Mouse (Mus musculus) embryonic facial prominence, embryonic 11.5 days (tissue): ENCODE data around the gene Il17ra. TPM values are rescaled to one million over a fixed set of nuclear protein-coding genes. Genes with fewer than 3 reads are reported as not detected.

Experiments used
- ATAC-seq: fragments of 200-750 bp; cut with Nextera tagmentation; replicated peaks from 2 replicates; pipeline ENCODE4 v1.8.0; 2017; ENCODE audit warnings: low read depth; ENCODE audit not compliant: insufficient number of reproducible peaks, low FRiP score, low TSS enrichment
- DNase-seq: peaks from one replicate; pipeline ENCODE4 v3.0.0-alpha.2; 2015; ENCODE audit warnings: low spot score
- H3K27ac ChIP-seq: fragments of 300-500 bp; sonication (generic); replicated peaks from 2 replicates; pipeline ENCODE4 v1.5.1; 2014; ENCODE audit warnings: mild to moderate bottlenecking, low read depth, low read length, control low read depth
- H3K27me3 ChIP-seq: fragments of 300-500 bp; sonication (generic); 2 replicates; pipeline ENCODE4 v1.6.1; 2014; ENCODE audit warnings: mild to moderate bottlenecking, low read length, moderate library complexity, mixed read lengths; ENCODE audit not compliant: control insufficient read depth, insufficient read depth
- H3K36me3 ChIP-seq: fragments of 300-500 bp; sonication (generic); replicated peaks from 2 replicates; pipeline ENCODE4 v1.6.1; 2014; ENCODE audit warnings: low read depth, mild to moderate bottlenecking, low read length, moderate library complexity, mixed read lengths; ENCODE audit not compliant: control insufficient read depth, insufficient read depth
- H3K4me1 ChIP-seq: fragments of 300-500 bp; sonication (generic); 2 replicates; pipeline ENCODE4 v1.6.1; 2014; ENCODE audit warnings: low read length, mixed read lengths; ENCODE audit not compliant: control insufficient read depth, insufficient read depth
- H3K4me2 ChIP-seq: fragments of 300-500 bp; sonication (generic); 2 replicates; pipeline ENCODE4 v1.6.1; 2014; ENCODE audit warnings: low read depth, mild to moderate bottlenecking, control low read depth, low read length, moderate library complexity
- H3K4me3 ChIP-seq: fragments of 300-500 bp; sonication (generic); 2 replicates; pipeline ENCODE4 v1.5.1; 2014; ENCODE audit warnings: low read depth, low read length, control low read depth
- H3K9ac ChIP-seq: fragments of 300-500 bp; sonication (generic); replicated peaks from 2 replicates; pipeline ENCODE4 v1.6.1; 2014; ENCODE audit warnings: mild to moderate bottlenecking, control low read depth, low read length
- H3K9me3 ChIP-seq: fragments of 300-500 bp; sonication (generic); replicated peaks from 2 replicates; pipeline ENCODE4 v1.6.1; 2016; ENCODE audit warnings: mild to moderate bottlenecking, low read length, inconsistent platforms, mixed read lengths; ENCODE audit not compliant: control insufficient read depth
- WGBS: fragments of 180-500 bp; shearing (Covaris S2); extraction: QIAGEN DNeasy Blood & Tissue Kit; methylation state at CpG from one replicate; pipeline ENCODE4 v1.1.7; 2014; 5-methylcytosine and 5-hydroxymethylcytosine counted together
- polyA plus RNA-seq: library from polyadenylated mRNA; unstranded; fragments of >200 nt; fragmentation: Nextera tagmentation; extraction: Ambion mirVana; gene quantifications from 2 replicates; pipeline ENCODE4 v1.2.1, GENCODE M21; 2014

Gene Il17ra
- polyA plus RNA-seq, 1 experiment from 2014 or later, result 2.0 TPM

- H3K27ac ChIP-seq, result peak within 1 kb of the TSS; percentile 56
Observed at GRCm38 (mm10) chr6:120493374-120494181, 30.5 kb downstream of the Il17ra start, which contains the start of gene Tmem121b. Tmem121b (minus strand) TSS chr6:120493807.

GRCm38 (mm10) chr6:120496544-120496943 lies 33.5 kb downstream of the Il17ra start:
- Histone ChIP-seq H3K4me1 (peaks cover 6% of the 10 kb centered on the region; the same call in 1 of the 2 replicates), H3K4me3 (no peak overlapping the region), H3K27ac (no peak overlapping the region), H3K9me3 (no peaks in the 10 kb centered on the region), H3K9ac (no peak overlapping the region), H3K36me3 (no peaks in the 10 kb centered on the region), H3K27me3 (peaks cover 25% of the 10 kb centered on the region), H3K4me2 (no peak overlapping the region)
- 62% methylated on average over 3 of the region's 3 CpGs for WGBS
- no peak for ATAC-seq
- no peak for DNase-seq

More at GRCm38 (mm10) chr6:120493374-120494181, 30.5 kb downstream of the Il17ra start, which contains the start of gene Tmem121b:
- peak within 1 kb of the TSS; percentile 97 for H3K4me2 ChIP-seq
- peaks cover 6% of the 10 kb centered on the region; the same call in 1 of the 2 replicates for H3K4me1 ChIP-seq
- peak within 1 kb of the TSS; percentile 64 for H3K4me3 ChIP-seq
- ATAC-seq (peak; percentile 79), DNase-seq (peak; percentile 83)
- H3K9me3 ChIP-seq, result no peaks in the 10 kb centered on the region
- no peaks in the 10 kb centered on the region for H3K36me3 ChIP-seq
- H3K27me3 ChIP-seq, result peaks cover 29% of the 10 kb centered on the region
- WGBS, result under 1% methylated on average over 67 of the region's 84 CpGs
- peak within 1 kb of the TSS; percentile 72 for H3K9ac ChIP-seq

GRCm38 (mm10) chr6:120504051-120504450 lies 41.0 kb downstream of the Il17ra start:
- 66% methylated on average over 3 of the region's 3 CpGs for WGBS
- DNase-seq, result no peak
- Histone ChIP-seq H3K9ac (no peak overlapping the region), H3K27me3 (no peaks in the 10 kb centered on the region), H3K27ac (no peak overlapping the region), H3K4me2 (no peak overlapping the region), H3K9me3 (no peaks in the 10 kb centered on the region), H3K36me3 (no peaks in the 10 kb centered on the region), H3K4me1 (no peaks in the 10 kb centered on the region), H3K4me3 (no peak overlapping the region)
- ATAC-seq, result no peak

- H3K9me3 ChIP-seq, result no peaks in the 10 kb centered on the region
- no peak overlapping the region for H3K9ac ChIP-seq
- H3K4me3 ChIP-seq, result no peak overlapping the region
- H3K4me2 ChIP-seq, result no peak overlapping the region
- no peak for ATAC-seq
- peak; percentile 11 for DNase-seq
- no peaks in the 10 kb centered on the region for H3K4me1 ChIP-seq
- H3K36me3 ChIP-seq, result no peaks in the 10 kb centered on the region; the same call in 1 of the 2 replicates
- WGBS, result 67% methylated on average over 4 of the region's 4 CpGs
- no peak overlapping the region for H3K27ac ChIP-seq
- H3K27me3 ChIP-seq, result no peaks in the 10 kb centered on the region
Observed at GRCm38 (mm10) chr6:120505531-120505930, 42.5 kb downstream of the Il17ra start.

GRCm38 (mm10) chr6:120508645-120509044 lies 45.6 kb downstream of the Il17ra start:
- WGBS, result 83% methylated on average over 4 of the region's 4 CpGs
- no peak overlapping the region for H3K9ac ChIP-seq
- H3K4me3 ChIP-seq, result no peak overlapping the region
- no peak overlapping the region for H3K27ac ChIP-seq
- no peak overlapping the region for H3K4me2 ChIP-seq
- ATAC-seq (no peak), DNase-seq (no peak)
- H3K4me1 ChIP-seq, result no peaks in the 10 kb centered on the region
- no peaks in the 10 kb centered on the region; the same call in 1 of the 2 replicates for H3K36me3 ChIP-seq
- no peaks in the 10 kb centered on the region for H3K9me3 ChIP-seq
- no peaks in the 10 kb centered on the region for H3K27me3 ChIP-seq

- Histone ChIP-seq H3K27ac (no peak overlapping the region), H3K4me3 (no peak overlapping the region), H3K4me1 (no peaks in the 10 kb centered on the region), H3K9ac (no peak overlapping the region), H3K36me3 (no peaks in the 10 kb centered on the region; the same call in 1 of the 2 replicates), H3K4me2 (no peak overlapping the region), H3K27me3 (no peaks in the 10 kb centered on the region), H3K9me3 (no peaks in the 10 kb centered on the region)
- 84% methylated on average over 7 of the region's 7 CpGs for WGBS
- ATAC-seq, result no peak
- DNase-seq, result no peak
Observed at GRCm38 (mm10) chr6:120509975-120510374, 46.9 kb downstream of the Il17ra start.

- Histone ChIP-seq H3K4me2 (no peak overlapping the region), H3K36me3 (no peaks in the 10 kb centered on the region; the same call in 1 of the 2 replicates), H3K9me3 (no peaks in the 10 kb centered on the region), H3K9ac (no peak overlapping the region), H3K27ac (no peak overlapping the region), H3K4me1 (no peaks in the 10 kb centered on the region), H3K27me3 (no peaks in the 10 kb centered on the region), H3K4me3 (no peak overlapping the region)
- ATAC-seq (no peak), DNase-seq (no peak)
- 89% methylated on average over 8 of the region's 8 CpGs for WGBS
Observed at GRCm38 (mm10) chr6:120510425-120510824, 47.4 kb downstream of the Il17ra start.

GRCm38 (mm10) chr6:120511212-120511611 lies 48.2 kb downstream of the Il17ra start:
- no peaks in the 10 kb centered on the region; the same call in 1 of the 2 replicates for H3K36me3 ChIP-seq

More at GRCm38 (mm10) chr6:120511212-120511611, 48.2 kb downstream of the Il17ra start:
- no peak overlapping the region for H3K4me3 ChIP-seq
- H3K9ac ChIP-seq, result no peak overlapping the region
- no peak for ATAC-seq
- DNase-seq, result no peak
- H3K9me3 ChIP-seq, result no peaks in the 10 kb centered on the region
- no peaks in the 10 kb centered on the region for H3K4me1 ChIP-seq
- 88% methylated on average over 6 of the region's 6 CpGs for WGBS
- H3K27me3 ChIP-seq, result no peaks in the 10 kb centered on the region
- H3K27ac ChIP-seq, result no peak overlapping the region
- H3K4me2 ChIP-seq, result no peak overlapping the region
